In the genomic region with DNA sequence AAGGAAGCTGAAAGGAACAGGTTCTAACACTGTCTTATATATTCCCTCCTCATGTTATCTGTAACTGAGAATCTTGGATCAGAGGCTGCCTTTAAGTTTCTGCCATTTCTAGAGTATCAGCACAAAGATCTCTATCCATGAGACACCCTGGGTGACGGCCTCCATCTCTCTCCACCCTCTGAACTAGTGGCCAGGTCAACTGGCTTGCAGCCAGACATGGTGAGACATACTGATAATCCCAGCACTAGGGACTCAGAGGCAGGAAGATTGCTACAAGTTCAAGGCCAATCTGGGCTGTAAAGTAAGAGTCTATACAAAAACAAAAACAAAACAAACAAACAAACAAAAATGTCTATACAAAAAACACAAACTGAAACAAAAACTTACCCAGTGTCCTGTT, we compare ENCODE assay signal across 11 mouse cellular contexts.
"Had no signal": no experiment of that assay in that cellular context is flagged by ENCODE, and none has a peak within 500 bp of the region (broad histone marks: within the 10 kb centered on the region; RNA-seq: fewer than 3 reads in every experiment).

No protein-coding gene starts in this region.

- DNase-seq: kidney, adult 2 months; kidney, postnatal 25 days; layer of hippocampus, adult 9-11 months; lung, adult 18-20 months; lung, postnatal 14 days; lung, postnatal 4 days; midbrain, embryonic 14.5 days; right cerebral cortex, adult 18-20 months; right cerebral cortex, postnatal 14 days; right cerebral cortex, postnatal 4 days; thymus, postnatal 25 days had no signal
